Mouse (Mus musculus) heart, postnatal 25 days (tissue): Measurements from ENCODE around the gene Slco1b2. TPM values are rescaled to one million over a fixed set of nuclear protein-coding genes. Genes with fewer than 3 reads are reported as not detected.
"Not testable (repeated sequence)": the region's sequence is repeated elsewhere in the genome, so short reads cannot be mapped to it uniquely, and the experiment has no call there.

Experiments used
- DNase-seq: peaks from one replicate; pipeline ENCODE4 v3.0.0; 2022; ENCODE audit warnings: low spot score
- intact Hi-C: fragments of 180-260 bp; cut with DNase I; formaldehyde crosslinking; loops from one replicate; pipeline ENCODE4 v1.15.1; 2025
- total RNA-seq, 2 experiments: library from RNA; stranded (reverse); gene quantifications; 2 replicates each; pipeline ENCODE4 v1.2.3; 2021

Gene Slco1b2
- total RNA-seq, result not detected

GRCm38 (mm10) chr6:141629291-141629690 is at the start of gene Slco1b2:
Slco1b2 (plus strand) TSS chr6:141629518.
- intact Hi-C loops, result no loop called here
- DNase-seq, result no peak

GRCm38 (mm10) chr6:141584791-141585403 is 44.4 kb upstream of the Slco1b2 start:
- intact Hi-C loops, result no loop called here
- DNase-seq, result no peak

- no peak for DNase-seq
- intact Hi-C loops, result no loop called here
These were observed 39.3 kb upstream of the Slco1b2 start for GRCm38 (mm10) chr6:141590002-141590401.

GRCm38 (mm10) chr6:141590598-141591200 is 38.6 kb upstream of the Slco1b2 start:
- intact Hi-C loops, DNase-seq: not testable (repeated sequence)

- intact Hi-C loops, result no loop called here
These were observed 33.2 kb upstream of the Slco1b2 start for GRCm38 (mm10) chr6:141596081-141596480.

GRCm38 (mm10) chr6:141597037-141597436 is 32.3 kb upstream of the Slco1b2 start:
- intact Hi-C loops, result no loop called here
- DNase-seq, result no peak

More at GRCm38 (mm10) chr6:141596081-141596480, 33.2 kb upstream of the Slco1b2 start:
- no peak for DNase-seq

GRCm38 (mm10) chr6:141600940-141601339 is 28.4 kb upstream of the Slco1b2 start:
- intact Hi-C loops, result no loop called here
- DNase-seq, result no peak

GRCm38 (mm10) chr6:141610702-141611260 is 18.5 kb upstream of the Slco1b2 start:
- DNase-seq, result no peak
- intact Hi-C loops, result no loop called here

GRCm38 (mm10) chr6:141614017-141614416 is 15.3 kb upstream of the Slco1b2 start:
- no peak for DNase-seq
- intact Hi-C loops, result no loop called here

- intact Hi-C loops, result no loop called here
- DNase-seq, result no peak
These were observed 14.0 kb upstream of the Slco1b2 start for GRCm38 (mm10) chr6:141615348-141615747.

- intact Hi-C loops, result no loop called here
- DNase-seq, result no peak
These were observed 3.6 kb downstream of the Slco1b2 start for GRCm38 (mm10) chr6:141632935-141633334.

GRCm38 (mm10) chr6:141635250-141635649 is 5.9 kb downstream of the Slco1b2 start:
- intact Hi-C loops, result no loop called here
- no peak for DNase-seq

- intact Hi-C loops, result no loop called here
These were observed 11.3 kb downstream of the Slco1b2 start for GRCm38 (mm10) chr6:141640639-141641038.

GRCm38 (mm10) chr6:141687008-141687407 is 57.7 kb downstream of the Slco1b2 start:
- no peak for DNase-seq
- intact Hi-C loops, result no loop called here

More at GRCm38 (mm10) chr6:141640639-141641038, 11.3 kb downstream of the Slco1b2 start:
- DNase-seq, result no peak

- intact Hi-C loops, result no loop called here
- no peak for DNase-seq
These were observed 61.9 kb downstream of the Slco1b2 start for GRCm38 (mm10) chr6:141691246-141691645.

Other genes starting within 250 kb of the Slco1b2 start
- gene Slco1c1, start 105.2 kb upstream of the Slco1b2 start, total RNA-seq, result under 1 TPM; 0.36 to 0.67 TPM
- not detected for gene Gm5724, start 144.3 kb downstream of the Slco1b2 start, total RNA-seq
- gene Slco1a4, start 226.7 kb downstream of the Slco1b2 start, total RNA-seq, result under 1 TPM; 0.42 to 0.49 TPM